Mouse (Mus musculus): ENCODE data around the gene Man1a.

GRCm38 (mm10) chr10:54119303-54119702 is 42.9 kb upstream of the Man1a start:
- TF ChIP-seq GATA1 (IDR thresholded peaks at IDR 0.05; ENCODE audit: low read length) (no peak), TAL1 (IDR thresholded peaks at IDR 0.05; ENCODE audit: low read length) (no peak)

Data from erythroblast, embryonic 14.5 days (primary cell).